Mouse (Mus musculus): ENCODE measurements around the gene Ccnd3.
"Not testable (repeated sequence)": the region's sequence is repeated elsewhere in the genome, so short reads cannot be mapped to it uniquely, and the experiment has no call there.

Ccnd3 gene

GRCm38 (mm10) chr17:47484241-47484921 lies 20.5 kb upstream of the Ccnd3 start:
- DNase-seq, result peak; percentile 47

DNA sequence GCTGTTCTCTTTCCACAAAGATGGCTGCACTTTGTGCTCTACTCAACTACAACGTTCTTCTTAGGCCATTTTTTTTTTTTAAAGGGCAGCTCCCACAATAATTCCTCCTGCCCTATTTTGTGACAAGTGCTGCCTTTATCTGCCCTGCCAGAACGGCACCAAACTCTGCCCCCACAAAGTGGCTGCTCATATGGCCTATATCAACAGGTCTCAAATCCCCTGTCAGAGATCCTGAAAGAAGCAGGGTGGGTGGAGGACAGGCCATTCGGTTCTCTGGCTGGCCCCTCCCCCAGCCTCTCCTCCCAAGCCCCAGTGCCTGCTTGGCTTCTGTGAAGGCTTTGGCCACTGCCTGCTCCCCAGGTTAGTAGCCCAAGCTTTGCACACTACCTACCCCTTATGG lies 19.9 kb upstream of the Ccnd3 start:
- no peak for DNase-seq

DNA sequence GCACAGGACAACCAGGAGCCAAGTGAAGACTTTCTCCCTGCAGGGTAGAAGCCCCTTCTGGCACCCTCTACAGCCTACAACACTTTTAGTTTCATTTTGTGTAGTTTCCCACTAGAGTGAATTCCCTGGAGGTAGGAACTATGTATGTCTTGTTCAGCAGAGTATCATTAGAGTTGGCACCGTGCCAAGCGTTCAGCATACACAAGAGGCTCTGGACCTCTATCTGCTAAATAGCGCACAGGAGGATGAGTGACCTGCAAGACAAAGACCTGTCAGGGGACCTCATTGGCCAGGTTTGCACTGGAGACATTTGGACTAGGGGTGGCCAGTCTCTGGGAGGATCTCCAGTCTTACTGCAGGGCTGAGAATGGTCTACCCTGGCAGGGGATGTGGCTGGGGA lies 19.1 kb upstream of the Ccnd3 start:
- no peak for DNase-seq

DNA sequence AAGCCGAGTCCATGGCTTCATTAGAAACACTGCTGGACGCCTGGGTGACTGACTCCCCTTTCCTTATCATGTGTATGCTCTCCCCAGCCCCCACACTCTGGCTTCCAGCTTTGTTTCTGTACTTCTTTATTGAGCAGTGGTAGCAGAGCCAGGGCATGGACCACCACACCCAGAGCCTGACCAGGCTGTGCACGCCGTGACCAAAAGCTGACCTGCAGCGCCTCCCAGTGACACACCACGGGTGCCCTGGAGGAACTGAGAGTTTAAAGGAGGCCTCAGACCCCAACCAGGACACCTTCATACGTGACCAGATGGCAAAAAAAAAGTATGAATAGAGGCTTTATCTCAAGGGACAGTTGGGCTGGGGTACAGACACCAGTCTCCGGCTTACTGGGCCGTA lies 14.1 kb upstream of the Ccnd3 start:
- no peak for DNase-seq

DNA sequence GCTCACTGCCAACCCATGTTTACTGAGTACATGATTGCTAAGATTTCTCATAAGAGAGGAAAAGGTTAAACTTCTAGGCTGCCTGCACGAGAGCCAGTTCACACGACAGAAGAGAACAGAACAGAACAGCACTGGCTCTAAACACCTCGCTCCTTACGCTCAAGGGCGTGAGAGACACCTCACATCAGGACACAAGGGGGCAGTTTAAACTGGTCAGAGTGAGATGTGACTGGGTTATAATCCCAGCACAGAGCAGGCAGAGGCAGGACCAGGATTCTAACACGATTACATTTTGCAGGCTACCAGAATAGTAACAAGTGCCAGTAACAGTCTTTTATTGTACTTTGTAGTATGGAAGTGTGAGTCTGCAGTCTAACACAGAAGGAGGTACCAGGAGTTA lies 12.1 kb upstream of the Ccnd3 start:
- DNase-seq, result no peak

DNA sequence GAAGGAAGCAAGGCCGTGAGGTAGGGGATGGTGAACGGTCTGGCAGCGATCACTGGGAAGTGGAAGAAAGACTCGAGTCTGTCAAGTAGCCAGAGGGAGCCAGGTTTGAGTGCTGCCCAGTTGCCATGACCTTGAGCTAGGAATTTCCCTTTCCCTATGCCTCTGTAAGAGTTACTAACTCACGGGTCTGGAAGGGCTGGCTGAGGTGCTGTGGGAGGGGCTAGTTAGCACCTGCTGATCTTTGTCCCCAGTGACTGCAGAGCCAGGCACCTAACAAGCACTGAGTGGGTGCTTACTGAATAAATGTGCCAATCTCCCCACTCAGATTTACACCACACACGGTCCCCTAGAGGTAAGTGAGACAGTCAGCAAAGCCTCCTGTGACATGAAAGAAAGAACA lies 11.2 kb upstream of the Ccnd3 start:
- DNase-seq, result no peak

DNA sequence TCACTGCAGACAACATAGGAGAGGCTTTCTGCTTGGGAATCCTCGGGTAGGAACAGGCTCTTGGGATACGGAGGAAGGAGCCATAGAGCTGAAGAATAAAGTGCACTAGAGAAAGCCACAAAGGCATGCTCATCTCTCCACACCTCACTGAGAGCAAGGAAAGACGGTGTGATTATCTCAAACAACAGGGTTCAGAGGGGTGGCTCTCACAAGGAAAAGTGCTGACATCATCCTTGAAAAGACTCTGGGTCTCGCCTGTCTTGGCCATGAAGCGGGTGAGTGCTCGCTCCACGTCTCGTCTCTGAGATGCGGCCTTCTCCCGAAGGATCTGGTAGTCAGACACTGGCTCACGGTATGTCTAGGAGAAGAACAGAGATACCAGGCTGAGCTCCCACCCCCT lies 10.7 kb upstream of the Ccnd3 start:
- DNase-seq, result no peak

DNA sequence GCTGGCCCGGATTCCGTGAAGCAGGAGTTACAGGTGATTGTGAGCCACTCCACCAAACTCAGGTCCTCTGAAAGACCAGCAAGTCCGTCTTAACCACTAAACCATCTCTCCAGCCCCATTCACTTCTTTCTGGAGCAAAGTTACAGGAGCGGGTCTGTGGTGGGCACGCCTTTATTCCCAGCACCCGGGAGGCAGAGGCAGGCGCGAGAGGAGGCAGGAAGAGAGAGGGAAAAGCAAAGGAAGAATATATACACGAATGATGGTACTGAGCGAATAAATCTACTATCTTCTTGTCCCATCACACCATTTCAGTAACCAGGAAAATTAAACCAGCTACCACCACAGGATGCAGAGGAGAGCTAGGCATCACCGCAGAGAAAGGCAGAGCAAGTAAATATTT lies 3.3 kb upstream of the Ccnd3 start:
- no peak for DNase-seq

DNA sequence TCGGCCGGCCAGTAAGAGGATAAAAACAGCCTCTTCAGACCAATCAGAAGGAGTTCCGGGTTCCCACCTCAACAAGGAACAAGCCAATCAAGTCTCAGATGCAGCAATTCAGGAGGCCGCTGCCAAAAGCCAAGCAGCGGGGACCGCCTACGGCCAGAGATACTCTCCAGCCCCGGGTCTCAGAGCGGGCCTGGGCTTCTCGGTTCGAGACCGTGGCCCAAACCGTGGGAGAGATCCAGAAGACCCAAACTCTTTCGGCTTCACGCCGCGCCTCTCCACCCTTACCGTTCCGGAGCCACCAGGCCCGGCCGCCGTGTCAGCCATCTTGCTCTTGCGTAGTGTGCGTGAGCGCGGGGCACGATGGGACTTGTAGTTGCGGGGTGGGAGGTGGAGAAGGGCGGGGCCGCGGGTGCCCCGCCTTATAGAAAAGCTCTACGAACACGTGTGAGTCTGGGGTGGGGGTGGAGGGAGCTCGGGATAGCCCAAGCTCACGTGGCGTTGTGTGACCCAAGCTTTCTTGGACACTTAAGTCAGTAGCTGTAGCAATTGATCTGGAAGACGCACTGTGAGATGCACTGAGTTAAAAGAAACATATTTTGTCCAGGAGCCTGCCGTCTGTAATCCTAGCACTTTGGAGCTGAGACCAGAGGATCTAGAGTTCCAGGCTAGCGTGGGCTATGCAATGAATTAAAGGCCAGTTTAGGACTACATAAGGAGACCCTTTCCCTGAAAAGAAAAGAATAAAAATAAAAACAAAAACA lies 2.7 kb upstream of the Ccnd3 start, which contains the start of gene Taf8:
TSS of gene Taf8 (minus strand) at position 347 of the 761 bp plus-strand sequence.
- peak; percentile 92 for DNase-seq

DNA sequence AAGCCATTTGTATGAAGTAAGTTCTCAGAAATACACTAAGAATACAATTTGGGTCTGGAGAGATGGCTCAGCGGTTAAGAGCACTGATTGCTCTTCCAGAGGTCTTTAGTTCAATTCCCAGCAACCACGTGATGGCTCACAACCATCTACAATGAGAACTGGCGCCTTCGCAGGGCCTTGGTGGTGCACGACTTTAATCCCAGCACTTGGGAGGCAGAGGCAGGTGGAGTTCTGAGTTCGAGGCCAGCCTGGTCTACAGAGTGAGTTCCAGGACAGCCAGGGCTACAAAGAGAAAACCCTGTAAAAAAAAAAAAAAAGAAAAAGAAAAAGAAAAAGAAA lies 2.2 kb upstream of the Ccnd3 start:
- DNase-seq, result not testable (repeated sequence)

DNA sequence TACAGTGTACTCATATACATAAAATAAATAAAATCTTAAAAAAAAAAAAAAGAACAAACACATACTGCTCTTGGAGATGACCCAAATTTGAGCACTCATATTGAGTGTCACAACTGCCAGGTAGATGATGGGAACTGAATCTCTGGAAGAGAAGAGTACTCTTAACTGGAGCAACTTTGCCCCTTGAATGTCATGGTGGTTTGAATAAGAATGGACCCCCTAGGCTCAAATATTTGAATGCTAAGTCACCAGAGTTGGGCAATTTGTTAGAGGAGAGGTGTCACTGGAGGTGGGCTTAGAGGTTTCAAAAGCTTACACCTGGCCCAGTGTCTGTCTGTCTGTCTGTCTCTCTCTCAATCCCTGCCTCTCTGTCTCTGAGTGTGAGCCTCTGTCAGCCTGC lies 1.2 kb upstream of the Ccnd3 start:
- DNase-seq, result no peak

- no peak for DNase-seq
These were observed 623 bp upstream of the Ccnd3 start for GRCm38 (mm10) chr17:47504228-47504627.

- DNase-seq, result no peak
These were observed 715 bp downstream of the Ccnd3 start for GRCm38 (mm10) chr17:47505566-47505965.

DNA sequence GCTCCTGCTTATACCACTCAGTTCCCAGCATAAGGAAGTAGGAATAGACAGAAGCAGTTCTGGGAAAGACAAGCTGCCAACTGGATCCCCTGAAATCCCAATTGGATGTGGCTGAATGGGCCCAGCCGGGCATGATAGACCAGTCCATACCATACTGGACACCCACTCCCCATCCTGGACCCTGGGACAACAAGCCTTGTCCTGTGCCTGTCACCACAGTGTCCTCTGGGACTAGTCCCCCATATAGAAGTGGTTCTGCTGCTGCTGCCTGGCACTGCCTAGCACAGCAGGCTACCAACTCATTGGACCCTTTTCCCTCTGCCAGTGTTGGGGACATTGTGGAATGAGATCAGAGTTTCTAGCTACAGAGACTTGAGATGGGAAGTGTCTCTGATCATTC lies 1.2 kb downstream of the Ccnd3 start:
- no peak for DNase-seq

GRCm38 (mm10) chr17:47506697-47507096 lies 1.8 kb downstream of the Ccnd3 start:
- DNase-seq, result no peak

- DNase-seq, result no peak
These were observed 2.7 kb downstream of the Ccnd3 start for GRCm38 (mm10) chr17:47507523-47507922.

GRCm38 (mm10) chr17:47508012-47508608 lies 3.3 kb downstream of the Ccnd3 start:
- DNase-seq, result peak; percentile 99

- no peak for DNase-seq
These were observed 4.3 kb downstream of the Ccnd3 start for GRCm38 (mm10) chr17:47509031-47509705.

DNA sequence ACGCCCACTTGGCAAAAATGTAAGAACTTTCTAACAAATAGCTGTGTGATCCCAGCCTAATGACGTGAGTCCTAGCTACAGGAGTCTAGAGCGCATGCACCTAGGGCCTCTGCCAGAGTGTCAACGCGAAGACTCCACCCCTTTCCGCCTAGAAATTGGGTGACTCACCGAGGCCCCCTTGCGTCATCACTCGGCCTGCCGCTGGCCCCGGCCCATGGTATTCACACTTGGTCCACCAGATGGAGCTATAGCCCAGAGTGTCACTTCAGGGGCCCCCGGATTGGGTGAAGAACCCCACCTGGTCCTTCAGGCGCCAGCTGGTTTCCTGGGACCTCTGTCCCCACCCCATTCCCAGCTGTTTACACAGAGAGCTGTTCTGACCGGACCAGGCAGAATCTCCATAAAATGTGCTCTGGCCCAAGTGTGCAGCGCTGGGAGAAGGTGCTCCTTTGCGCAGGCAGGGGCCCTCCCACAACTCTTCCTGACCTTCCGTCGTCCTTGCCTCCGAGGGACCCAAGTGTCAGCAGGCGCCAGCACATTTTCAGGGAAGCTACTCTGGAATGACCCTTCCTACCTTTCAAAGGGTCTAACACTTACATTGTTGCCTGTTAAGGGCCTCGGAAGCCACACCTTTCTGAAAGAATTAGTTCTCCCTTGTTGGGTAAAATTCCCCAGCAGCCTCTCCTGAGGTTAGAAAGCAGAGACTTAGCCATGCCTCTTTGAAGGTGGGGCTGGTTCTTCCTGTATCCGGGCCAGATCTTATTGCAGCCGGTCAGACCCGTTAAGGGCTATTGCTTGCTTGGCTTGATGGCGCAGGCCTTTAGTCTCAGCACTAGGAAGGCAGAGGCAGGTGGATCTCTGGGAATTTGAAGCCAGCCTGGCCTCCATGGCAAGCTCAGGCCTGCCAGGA lies 6.5 kb downstream of the Ccnd3 start:
- peak; percentile 99 for DNase-seq

DNA sequence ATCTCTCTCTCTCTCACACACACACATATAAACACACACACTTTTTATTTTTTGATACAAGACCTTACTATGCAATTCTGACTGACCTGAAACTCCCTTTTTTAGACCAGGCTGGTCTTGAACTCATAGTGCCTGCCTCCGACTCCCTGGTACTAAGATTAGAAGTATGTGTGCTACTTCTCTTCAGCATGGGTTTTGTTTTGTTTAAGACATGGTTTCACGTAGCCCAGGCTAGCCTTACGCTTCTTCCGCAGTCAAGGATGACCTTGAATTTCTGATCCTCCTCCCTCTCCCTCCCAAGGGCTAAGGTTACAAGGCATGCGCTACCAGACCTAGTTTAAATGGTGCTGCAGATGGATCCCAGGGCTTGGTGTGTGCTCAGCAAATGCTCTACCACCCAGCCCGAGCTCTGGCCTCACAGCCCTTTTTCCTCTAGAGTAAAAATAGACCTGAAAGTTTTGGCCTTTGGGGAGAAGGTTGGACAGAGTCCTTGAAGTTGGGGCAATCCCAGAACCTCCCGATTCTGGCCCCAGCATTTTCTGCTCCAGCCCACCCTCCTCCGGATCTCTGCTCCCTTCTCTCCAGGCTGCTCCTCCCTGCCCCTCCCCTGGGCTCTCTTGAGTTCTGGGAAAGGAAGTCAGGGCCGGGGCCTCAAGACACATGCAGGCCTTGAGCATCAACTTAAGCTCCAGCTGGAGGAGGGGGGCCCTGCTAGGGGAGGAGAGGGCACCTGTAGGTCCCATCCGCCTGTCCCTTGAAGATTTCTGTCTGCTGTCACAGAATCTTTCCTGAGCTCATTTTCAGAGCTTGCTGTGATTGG lies 8.3 kb downstream of the Ccnd3 start:
- DNase-seq, result peak; percentile 51

GRCm38 (mm10) chr17:47515180-47515844 lies 10.5 kb downstream of the Ccnd3 start:
- DNase-seq, result no peak
